ENCODE assay signal across 23 mouse cellular contexts in the genomic region with DNA sequence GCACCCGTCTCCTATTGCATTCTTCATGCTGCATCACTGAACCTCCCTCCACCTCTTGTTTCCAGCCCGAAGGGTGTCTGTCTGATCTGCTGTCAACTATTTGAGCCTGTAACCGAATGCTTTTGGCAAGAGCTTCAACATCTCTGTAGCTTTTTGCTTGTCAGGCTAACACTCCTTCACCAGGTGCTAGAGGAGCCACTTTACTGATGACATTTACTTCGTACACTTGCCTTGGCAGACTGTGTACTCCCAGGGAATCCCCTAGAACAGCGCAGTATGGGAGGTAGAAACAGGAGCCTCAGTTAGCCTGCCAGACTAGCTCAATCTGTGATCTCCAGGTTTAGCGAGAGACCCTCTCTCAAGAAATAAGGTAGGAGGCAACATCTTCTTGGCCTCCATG. TPM values are rescaled to one million over a fixed set of nuclear protein-coding genes. Genes with fewer than 3 reads are reported as not detected.
DNase-seq lines count a peak whose midpoint lies in the region; ATAC-seq and TF ChIP-seq lines count a peak whose summit lies in the region.
"Had no signal": no experiment of that assay in that cellular context is flagged by ENCODE, and none has a peak within 500 bp of the region (broad histone marks: within the 10 kb centered on the region; RNA-seq: fewer than 3 reads in every experiment).

No protein-coding gene starts in this region.

- no peak for TF ChIP-seq CTCF in gastrocnemius, adult 2 months (IDR thresholded peaks at IDR 0.05)

- H3K36me3 ChIP-seq in heart, embryonic 14.5 days (ENCODE audit: control insufficient read depth, insufficient read depth, low read length), result peaks cover 10% of the 10 kb centered on the region; the same call in 1 of the 2 replicates
- H3K36me3 ChIP-seq in heart, embryonic 12.5 days, result no peaks in the 10 kb centered on the region
- H3K36me3 ChIP-seq in heart, embryonic 16.5 days (ENCODE audit: control insufficient read depth, insufficient read depth), result no peaks in the 10 kb centered on the region
- H3K36me3 ChIP-seq: embryonic facial prominence, embryonic 10.5 days; embryonic facial prominence, embryonic 12.5 days had no signal

- H3K27ac ChIP-seq in gastrocnemius, adult 2 months, result peak overlapping the region; percentile 48
- H3K27ac ChIP-seq in heart, embryonic 14.5 days (replicated peaks in 1 of 2; ENCODE audit: control insufficient read depth in 1 of 2, insufficient read depth in 1 of 2, low read depth in 2 of 2, low read length in 2 of 2), result peak overlapping the region in 1 of 2 experiments; percentile 24; a peak in 1 of 4 replicates
- H3K27ac ChIP-seq in heart, embryonic 12.5 days (ENCODE audit: poor library complexity, severe bottlenecking), result no peak overlapping the region
- H3K27ac ChIP-seq in heart, embryonic 16.5 days (ENCODE audit: low read length), result no peak overlapping the region
- H3K27ac ChIP-seq: embryonic facial prominence, embryonic 10.5 days; embryonic facial prominence, embryonic 12.5 days; forebrain, embryonic 13.5 days had no signal

- no peak overlapping the region for H3K4me3 ChIP-seq in gastrocnemius, adult 2 months
- no peak overlapping the region for H3K4me3 ChIP-seq in heart, embryonic 14.5 days (ENCODE audit: control insufficient read depth in 1 of 2, insufficient read depth in 1 of 2, low read depth in 1 of 2, low read length in 2 of 2)
- H3K4me3 ChIP-seq in heart, embryonic 12.5 days, result no peak overlapping the region
- H3K4me3 ChIP-seq in heart, embryonic 16.5 days (ENCODE audit: low read length), result no peak overlapping the region
- H3K4me3 ChIP-seq: embryonic facial prominence, embryonic 10.5 days; embryonic facial prominence, embryonic 12.5 days; forebrain, embryonic 13.5 days had no signal

- H3K27me3 ChIP-seq in heart, embryonic 14.5 days (ENCODE audit: control insufficient read depth, insufficient read depth, low read length), result no peaks in the 10 kb centered on the region
- H3K27me3 ChIP-seq in heart, embryonic 12.5 days (replicated peaks), result no peaks in the 10 kb centered on the region
- no peaks in the 10 kb centered on the region for H3K27me3 ChIP-seq in heart, embryonic 16.5 days (ENCODE audit: control insufficient read depth, insufficient read depth, low read length)
- H3K27me3 ChIP-seq: CH12.LX had no signal

- H3K4me2 ChIP-seq in heart, embryonic 14.5 days (ENCODE audit: low read length), result peak overlapping the region; percentile 11; the same call in 1 of the 2 replicates
- H3K4me2 ChIP-seq in heart, embryonic 12.5 days, result no peak overlapping the region
- H3K4me2 ChIP-seq in heart, embryonic 16.5 days (ENCODE audit: low read depth, low read length), result peak overlapping the region; percentile 6; the same call in 1 of the 2 replicates
- H3K4me2 ChIP-seq: embryonic facial prominence, embryonic 12.5 days; forebrain, embryonic 13.5 days had no signal

- no peak for DNase-seq in gastrocnemius, adult 2 months
- DNase-seq in gastrocnemius, postnatal 14 days, result no peak
- DNase-seq in heart, adult 18-20 months, result no peak
- peak; percentile 43 for DNase-seq in skeletal muscle tissue, adult 2 months (ENCODE audit: low read depth, low spot score)
- DNase-seq: adrenal gland, adult 8-10 months; adrenal gland, postnatal 14 days; adrenal gland, postnatal 36 days; B cell, adult 2 months; cerebellum, adult 11-12 months; cerebellum, adult 2 months; cerebellum, adult 9-10 months; cerebellum, postnatal 25 days had no signal

- H3K9ac ChIP-seq in heart, embryonic 14.5 days (ENCODE audit: low read length), result no peak overlapping the region
- no peak overlapping the region for H3K9ac ChIP-seq in heart, embryonic 12.5 days
- H3K9ac ChIP-seq in heart, embryonic 16.5 days (ENCODE audit: low read length), result no peak overlapping the region
- H3K9ac ChIP-seq: embryonic facial prominence, embryonic 12.5 days; forebrain, embryonic 13.5 days had no signal

- intact Hi-C loops in gastrocnemius, adult 2 months (cut with DNase I), result loop anchor here (5.0 kb wide), 1 partner anchor 33 kb away; no protein-coding TSS in a partner anchor
- intact Hi-C loops in gastrocnemius, postnatal 14 days (cut with DNase I; ENCODE audit: low total_unique reads), result no loop called here

- H3K4me1 ChIP-seq in heart, embryonic 14.5 days (ENCODE audit: control insufficient read depth in 2 of 2, insufficient read depth in 2 of 2, low read length in 2 of 2), result peaks cover 10 to 33% of the 10 kb centered on the region in 2 experiments
- peaks cover 27% of the 10 kb centered on the region for H3K4me1 ChIP-seq in heart, embryonic 12.5 days (replicated peaks)
- peaks cover 21% of the 10 kb centered on the region for H3K4me1 ChIP-seq in heart, embryonic 16.5 days (ENCODE audit: control insufficient read depth, insufficient read depth, low read length)
- H3K4me1 ChIP-seq: embryonic facial prominence, embryonic 10.5 days; embryonic facial prominence, embryonic 12.5 days; forebrain, embryonic 13.5 days had no signal

- ATAC-seq in heart, embryonic 14.5 days (ENCODE audit: insufficient number of reproducible peaks, insufficient read depth, low FRiP score, low read depth), result no peak
- ATAC-seq in heart, embryonic 12.5 days (ENCODE audit: insufficient number of reproducible peaks, low FRiP score), result no peak
- ATAC-seq in heart, embryonic 16.5 days (replicated peaks; ENCODE audit: extremely low read depth, insufficient read depth, low FRiP score), result 0 out of 2 replicates have a peak, but pooled peaks have one; percentile 52
- ATAC-seq: activated CD4-positive, CD25-positive, alpha-beta regulatory T cell, adult 4 months; CD4-positive, CD25-positive, alpha-beta regulatory T cell, adult 4 months; forebrain, embryonic 13.5 days; Patski had no signal

- H3K9me3 ChIP-seq in heart, embryonic 14.5 days (ENCODE audit: control insufficient read depth, low read length), result no peaks in the 10 kb centered on the region
- H3K9me3 ChIP-seq in heart, embryonic 12.5 days (replicated peaks), result no peaks in the 10 kb centered on the region
- H3K9me3 ChIP-seq in heart, embryonic 16.5 days (replicated peaks; ENCODE audit: control insufficient read depth, low read length), result no peaks in the 10 kb centered on the region
- H3K9me3 ChIP-seq: embryonic facial prominence, embryonic 10.5 days; embryonic facial prominence, embryonic 12.5 days; forebrain, embryonic 13.5 days; G1E had no signal

- WGBS in heart, embryonic 14.5 days, result 51% methylated on average over 6 of the region's 6 CpGs
- 41% methylated on average over 6 of the region's 6 CpGs for WGBS in heart, embryonic 12.5 days
- WGBS in heart, embryonic 16.5 days, result 54% methylated on average over 6 of the region's 6 CpGs

RNA-seq across cellular contexts. Expression of a gene that starts 32.8 kb away (rescaled TPM):
- under 1 TPM; 0.25 to 0.26 TPM for total RNA-seq in gastrocnemius, adult 2 months (2021)
- under 1 TPM; 0.16 to 0.40 TPM for total RNA-seq in gastrocnemius, postnatal 14 days (2021)
- polyA plus RNA-seq in heart, embryonic 14.5 days (2014; fragmentation: Nextera tagmentation; extraction: Ambion mirVana), result 0.23 and 0.35 TPM in 2 replicates
- 0.31 and 0.50 TPM in 2 replicates for polyA plus RNA-seq in heart, embryonic 12.5 days (2016; fragmentation: Nextera tagmentation; extraction: Ambion mirVana)
- 0.10 and 0.26 TPM in 2 replicates for polyA plus RNA-seq in heart, embryonic 16.5 days (2015; fragmentation: Nextera tagmentation; extraction: Ambion mirVana)
- 1 to 10 TPM in 1 of 2 experiments, under 1 TPM in 1; 0.77 to 1.3 TPM for total RNA-seq in heart, adult 18-20 months (2021)
- polyA plus RNA-seq: G1E had no signal
